Comparison of ENCODE assay signal across 8 mouse cellular contexts in genomic region chr1:69687076-69687991, GRCm38 (mm10). TPM values are rescaled to one million over a fixed set of nuclear protein-coding genes. Genes with fewer than 3 reads are reported as not detected.
DNase-seq lines count a peak whose midpoint lies in the region; ATAC-seq lines count a peak whose summit lies in the region.

Gene Ikzf2, minus strand, starts transcription at chr1:69687245.

- peak within 1 kb of the TSS; percentile 79 for H3K27ac ChIP-seq in embryonic facial prominence, embryonic 11.5 days (replicated peaks; ENCODE audit: low read depth, low read length)
- peak within 1 kb of the TSS; percentile 96 for H3K27ac ChIP-seq in midbrain, embryonic 10.5 days (replicated peaks)

- no peaks in the 10 kb centered on the region for H3K36me3 ChIP-seq in embryonic facial prominence, embryonic 11.5 days (replicated peaks; ENCODE audit: control insufficient read depth, insufficient read depth, low read depth, low read length)
- no peaks in the 10 kb centered on the region for H3K36me3 ChIP-seq in midbrain, embryonic 10.5 days

- DNase-seq in adrenal gland, postnatal 10 days: peak; percentile 86
- DNase-seq in embryonic facial prominence, embryonic 11.5 days (ENCODE audit: low spot score): peak; percentile 87
- peak; percentile 99 for DNase-seq in heart, adult 11 months
- peak; percentile 63 for DNase-seq in kidney, adult 11 months
- peak; percentile 84 for DNase-seq in left cerebral cortex, postnatal 4 days
- DNase-seq in midbrain, embryonic 10.5 days (ENCODE audit: low spot score): peak; percentile 87
- peak; percentile 49 to 51 for DNase-seq in right cerebral cortex, postnatal 36 days (ENCODE audit: low spot score in 2 of 2)
- peak; percentile 66 to 80 for DNase-seq in urinary bladder, postnatal 36 days (ENCODE audit: low spot score in 2 of 2)

- H3K9me3 ChIP-seq in embryonic facial prominence, embryonic 11.5 days (replicated peaks; ENCODE audit: control insufficient read depth, low read length): no peaks in the 10 kb centered on the region
- no peaks in the 10 kb centered on the region for H3K9me3 ChIP-seq in midbrain, embryonic 10.5 days (replicated peaks)

- peak within 1 kb of the TSS; percentile 63 for H3K4me2 ChIP-seq in embryonic facial prominence, embryonic 11.5 days (ENCODE audit: low read depth, low read length)

- peak within 1 kb of the TSS; percentile 86 for H3K9ac ChIP-seq in embryonic facial prominence, embryonic 11.5 days (replicated peaks; ENCODE audit: low read length)

- no peaks in the 10 kb centered on the region for H3K4me1 ChIP-seq in embryonic facial prominence, embryonic 11.5 days (ENCODE audit: control insufficient read depth, insufficient read depth, low read length)
- H3K4me1 ChIP-seq in midbrain, embryonic 10.5 days: peaks cover 25% of the 10 kb centered on the region

- intact Hi-C loops in left cerebral cortex, postnatal 4 days (cut with DNase I): loop anchor here (5.0 kb wide), 2 partner anchors 355 to 445 kb away; no protein-coding TSS in a partner anchor

- under 1% methylated on average over 49 of the region's 105 CpGs for WGBS in embryonic facial prominence, embryonic 11.5 days
- 7% methylated on average over 82 of the region's 105 CpGs for WGBS in midbrain, embryonic 10.5 days

- ATAC-seq in embryonic facial prominence, embryonic 11.5 days (replicated peaks; ENCODE audit: insufficient number of reproducible peaks, low FRiP score, low TSS enrichment, low read depth): peak; percentile 93

- no peaks in the 10 kb centered on the region for H3K27me3 ChIP-seq in embryonic facial prominence, embryonic 11.5 days (ENCODE audit: control insufficient read depth, insufficient read depth, low read length)
- H3K27me3 ChIP-seq in midbrain, embryonic 10.5 days (ENCODE audit: low read depth, poor library complexity, severe bottlenecking): no peaks in the 10 kb centered on the region

- H3K4me3 ChIP-seq in embryonic facial prominence, embryonic 11.5 days (ENCODE audit: low read depth, low read length): peak within 1 kb of the TSS; percentile 67
- H3K4me3 ChIP-seq in midbrain, embryonic 10.5 days: peak within 1 kb of the TSS; percentile 79

RNA-seq across cellular contexts. Expression of gene Ikzf2, which starts in this region (rescaled TPM):
- total RNA-seq in adrenal gland, postnatal 10 days (2021): 10 to 100 TPM in 1 of 2 experiments, 1 to 10 TPM in 1; 8.7 to 13.3 TPM
- polyA plus RNA-seq in embryonic facial prominence, embryonic 11.5 days (2014; fragmentation: Nextera tagmentation; extraction: Ambion mirVana): 5.0 and 5.3 TPM in 2 replicates
- total RNA-seq in left cerebral cortex, postnatal 4 days (2021): 1 to 10 TPM; 8.3 to 9.8 TPM
- 6.1 and 6.5 TPM in 2 replicates for polyA plus RNA-seq in midbrain, embryonic 10.5 days (2016; fragmentation: Nextera tagmentation; extraction: Ambion mirVana)

Comparison
In these comparisons a context has a peak if more than half of its experiments do, and no peak if none do; other contexts are left out.
1. Peak in every context shown above with its lines: DNase-seq, ATAC-seq, H3K4me3 ChIP-seq and H3K27ac ChIP-seq.